Mouse (Mus musculus) kidney, adult 2 months (tissue): ENCODE measurements around the gene Zfp341.

Source experiments
- CTCF ChIP-seq: fragments of 200-500 bp; conservative IDR thresholded peaks from 2 replicates; pipeline ENCODE4 v1.5.1; 2011; ENCODE audit warnings: low read depth, mild to moderate bottlenecking, control low read depth, low read length, moderate library complexity, mixed read lengths; ENCODE audit not compliant: insufficient read depth, insufficient read length
- POLR2A ChIP-seq: fragments of 200-500 bp; IDR thresholded peaks from one replicate; pipeline ENCODE4 v1.6.1; 2011; ENCODE audit warnings: low read depth, low read length, control low read depth

- TF ChIP-seq CTCF: no peak
- no peak for TF ChIP-seq POLR2A
Measured at GRCm38 (mm10) chr2:154589051-154589450, 24.0 kb upstream of the Zfp341 start.
